Mouse (Mus musculus) E14TG2a.4 (cell line): ENCODE measurements at regions not wholly inside any gene's neighbourhood (a gene's known extent, or its start where the extent isn't known, plus 50 kb on each side); places are given as distances from the start of the nearest gene placed in this dataset.

Source experiments
- H3K27me3 ChIP-seq: 2 replicates; pipeline ENCODE4 v1.6.1; 2014; ENCODE audit warnings: low read length, control low read depth; ENCODE audit not compliant: insufficient read depth
- H3K36me3 ChIP-seq: 2 replicates; pipeline ENCODE4 v1.6.1; 2014; ENCODE audit warnings: low read length, control low read depth; ENCODE audit not compliant: insufficient read depth
- H3K4me1 ChIP-seq: replicated peaks from 2 replicates; pipeline ENCODE4 v1.6.1; 2014; ENCODE audit warnings: low read depth, low read length, control low read depth
- H3K4me3 ChIP-seq: replicated peaks from 2 replicates; pipeline ENCODE4 v1.5.1; 2014; ENCODE audit warnings: mild to moderate bottlenecking, low read length
- H3K9me3 ChIP-seq: 2 replicates; pipeline ENCODE4 v1.6.1; 2014; ENCODE audit warnings: low read length, control low read depth
- CTCF ChIP-seq: conservative IDR thresholded peaks from 2 replicates; pipeline ENCODE4 v1.5.1; 2014; ENCODE audit warnings: low read length
- NANOG ChIP-seq: IDR thresholded peaks from 2 replicates; pipeline ENCODE4 v1.6.1; 2014; ENCODE audit warnings: borderline replicate concordance, low read length, mixed read lengths
- POU5F1 ChIP-seq: IDR thresholded peaks from 2 replicates; pipeline ENCODE4 v1.6.1; 2014; ENCODE audit warnings: low read length, borderline replicate concordance

GRCm38 (mm10) chr10:118087570-118088340, 53.9 kb upstream of the Mdm1 start:
- peaks cover 9% of the 10 kb centered on the region for H3K27me3 ChIP-seq
- H3K36me3 ChIP-seq: no peaks in the 10 kb centered on the region
- TF ChIP-seq POU5F1 (no peak), CTCF (no peak), NANOG (no peak)
- H3K9me3 ChIP-seq: no peaks in the 10 kb centered on the region
- H3K4me1 ChIP-seq: peaks cover 16% of the 10 kb centered on the region
- no peak overlapping the region for H3K4me3 ChIP-seq

- no peaks in the 10 kb centered on the region for H3K9me3 ChIP-seq
- peaks cover 9% of the 10 kb centered on the region for H3K27me3 ChIP-seq
- no peak for TF ChIP-seq POU5F1
- no peak for TF ChIP-seq NANOG
- H3K4me1 ChIP-seq: peaks cover 21% of the 10 kb centered on the region
- no peaks in the 10 kb centered on the region for H3K36me3 ChIP-seq
- H3K4me3 ChIP-seq: no peak overlapping the region
Observed at GRCm38 (mm10) chr10:118088499-118088898, 53.1 kb upstream of the Mdm1 start.

DNA sequence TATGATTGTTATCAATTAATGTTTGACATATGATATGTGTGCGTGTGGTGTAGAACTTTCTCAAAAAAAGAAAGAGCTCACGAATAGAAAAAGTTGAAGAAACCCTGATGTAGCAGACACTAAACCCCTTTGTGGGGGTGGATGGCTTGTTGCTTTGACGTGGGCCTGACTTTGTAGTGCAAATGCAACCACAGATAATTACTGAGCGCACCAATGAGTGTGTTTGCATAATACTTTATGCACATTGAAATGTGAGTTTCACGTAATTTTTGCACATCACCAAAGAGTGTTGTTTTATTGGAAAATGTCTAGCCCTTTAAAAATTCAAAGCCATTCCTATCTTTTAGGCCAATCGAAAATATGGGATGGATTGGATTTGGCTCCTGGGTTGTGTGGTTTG, 51.7 kb upstream of the Mdm1 start:
- no peak for TF ChIP-seq CTCF
- no peak for TF ChIP-seq POU5F1
- no peak for TF ChIP-seq NANOG
- H3K4me1 ChIP-seq: peaks cover 25% of the 10 kb centered on the region

DNA sequence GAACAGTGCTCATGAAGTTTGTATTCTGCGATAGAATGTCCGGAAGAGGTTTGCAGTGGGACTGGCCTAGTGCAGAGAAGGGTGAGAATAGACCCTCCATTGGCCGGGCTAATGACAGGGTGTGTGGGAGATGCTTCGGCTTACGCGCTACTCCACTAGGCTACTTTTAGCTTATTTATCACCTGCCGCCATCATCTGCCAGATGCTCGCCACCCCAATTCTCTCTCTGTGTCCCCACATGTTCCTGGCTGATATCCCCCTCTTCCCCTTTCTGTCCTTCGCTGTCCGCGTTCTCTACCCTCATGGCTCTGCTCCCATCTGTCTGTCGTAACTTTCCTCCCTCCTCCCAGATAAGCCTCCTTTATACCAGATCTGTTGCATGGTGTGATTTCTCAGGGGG, 50.1 kb upstream of the Mdm1 start:
- Histone ChIP-seq H3K36me3 (no peaks in the 10 kb centered on the region), H3K4me1 (peaks cover 25% of the 10 kb centered on the region), H3K4me3 (no peak overlapping the region), H3K27me3 (peaks cover 13% of the 10 kb centered on the region), H3K9me3 (peaks cover 6% of the 10 kb centered on the region)
- TF ChIP-seq CTCF: no peak
- no peak for TF ChIP-seq POU5F1
- TF ChIP-seq NANOG: no peak

More for the DNA sequence above, 51.7 kb upstream of the Mdm1 start:
- Histone ChIP-seq H3K4me3 (no peak overlapping the region), H3K36me3 (no peaks in the 10 kb centered on the region), H3K27me3 (peaks cover 17% of the 10 kb centered on the region), H3K9me3 (no peaks in the 10 kb centered on the region)
